Mouse (Mus musculus): ENCODE results near the gene Gbx2. TPM values are rescaled to one million over a fixed set of nuclear protein-coding genes. Genes with fewer than 3 reads are reported as not detected.

Gene Gbx2
- 1.0 TPM in 1 of 2 replicates, not detected in the other for total RNA-seq (2015; ENCODE audit: low replicate concordance)
- total RNA-seq (2017; ENCODE audit: low replicate concordance) = not detected in 2 replicates

DNA sequence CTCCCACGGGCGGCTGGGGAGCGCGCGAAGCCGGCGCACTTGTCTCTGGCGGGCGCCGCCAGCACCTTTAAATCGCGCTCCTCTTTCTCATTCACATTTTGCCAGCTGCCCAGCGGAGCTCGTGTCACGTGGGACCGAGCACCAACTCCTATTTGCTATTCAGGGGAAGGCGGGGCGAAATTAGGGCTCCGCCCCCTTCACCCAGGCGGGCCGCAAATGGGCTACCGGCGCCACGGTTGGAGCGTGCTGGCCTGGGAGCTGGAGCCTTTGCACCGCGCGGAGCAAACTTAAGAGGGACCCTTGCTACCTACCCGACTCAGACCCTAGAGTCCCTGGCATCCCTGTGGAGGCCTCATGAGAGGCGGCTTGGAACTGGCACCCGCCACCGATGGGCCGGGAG is at the start of gene Gbx2:
Gene Gbx2 (minus strand): TSS at position 60 of the 400 bp plus-strand sequence.
- no peak for ATAC-seq (replicated peaks; ENCODE audit: low FRiP score, poor library complexity, severe bottlenecking)

DNA sequence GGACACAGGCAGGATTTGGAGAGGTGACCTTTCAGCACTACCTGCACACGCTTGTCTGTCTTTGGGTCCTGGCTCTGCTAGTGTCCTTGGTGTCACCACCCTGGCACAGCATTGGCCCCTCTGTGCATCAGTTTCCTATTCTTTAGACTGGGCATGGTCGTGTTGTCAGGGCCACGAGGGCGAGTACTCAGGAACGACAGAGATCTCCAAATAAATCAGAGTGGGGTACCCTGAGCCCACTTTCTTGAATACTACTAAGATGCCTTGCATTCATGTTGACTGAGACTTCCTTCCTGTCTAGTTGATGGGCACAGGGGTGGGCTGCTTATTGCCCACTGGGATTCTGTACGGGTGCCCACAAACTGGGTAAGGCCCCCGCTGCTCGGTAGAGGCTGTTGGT is 46.3 kb upstream of the Gbx2 start:
- ATAC-seq (replicated peaks; ENCODE audit: low FRiP score, poor library complexity, severe bottlenecking) = no peak

GRCm38 (mm10) chr1:89976411-89976810 is 45.4 kb upstream of the Gbx2 start:
- no peak for ATAC-seq (replicated peaks; ENCODE audit: low FRiP score, poor library complexity, severe bottlenecking)

GRCm38 (mm10) chr1:89974541-89974940 is 43.6 kb upstream of the Gbx2 start:
- no peak for ATAC-seq (replicated peaks; ENCODE audit: low FRiP score, poor library complexity, severe bottlenecking)

DNA sequence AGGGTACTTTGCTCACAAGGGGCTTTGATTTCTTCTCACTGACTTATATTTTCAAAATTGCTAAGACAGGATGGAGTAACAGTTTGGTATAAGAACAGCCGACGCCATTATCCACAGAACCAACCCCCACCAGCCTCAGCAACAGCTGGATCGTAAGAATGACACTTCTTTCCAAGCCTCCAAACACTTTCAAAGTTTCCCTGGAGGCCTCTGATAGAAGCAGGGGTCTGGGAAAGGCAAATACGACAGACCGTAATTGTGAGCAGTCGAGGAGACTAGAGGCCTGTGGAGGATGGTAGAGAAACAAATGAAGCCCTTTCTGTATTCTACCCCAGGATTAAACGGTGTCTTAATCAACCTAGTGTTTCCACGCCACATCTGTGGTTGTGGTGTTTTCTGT is 40.9 kb upstream of the Gbx2 start:
- ATAC-seq (replicated peaks; ENCODE audit: low FRiP score, poor library complexity, severe bottlenecking) = no peak

- no peak for ATAC-seq (replicated peaks; ENCODE audit: low FRiP score, poor library complexity, severe bottlenecking)
Measured at GRCm38 (mm10) chr1:89969714-89970110, 38.7 kb upstream of the Gbx2 start.

DNA sequence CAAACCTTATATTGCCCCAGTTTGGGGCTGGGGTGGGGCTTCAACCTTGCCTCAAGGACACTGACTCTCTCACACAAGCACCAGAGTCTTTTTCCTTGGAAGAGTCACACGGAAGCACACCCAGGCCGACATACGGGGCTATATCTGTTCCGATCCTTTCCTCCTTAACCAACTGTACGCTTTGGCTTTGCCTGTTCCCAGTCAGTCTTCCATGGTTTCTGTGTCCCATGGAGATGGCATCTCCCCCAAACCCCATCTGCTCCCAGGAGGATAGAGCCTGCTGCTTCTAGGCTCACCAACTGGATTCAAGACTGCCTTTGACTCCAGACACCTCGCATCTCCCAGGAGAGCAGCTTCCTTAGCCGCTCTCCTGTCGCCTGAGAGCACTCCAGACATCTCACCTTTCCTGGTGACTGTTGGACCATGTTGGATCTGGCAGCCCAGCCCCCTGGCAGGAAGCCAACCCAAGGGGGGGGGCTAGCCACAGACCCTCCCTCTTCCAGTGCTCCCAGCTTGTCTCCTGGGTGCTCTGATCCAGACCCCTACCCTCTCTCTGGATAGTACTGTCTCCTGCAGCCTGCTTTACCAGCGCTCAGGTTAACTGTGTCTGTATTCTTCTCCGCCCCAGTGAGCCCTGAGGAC is 38.2 kb upstream of the Gbx2 start:
- no peak for ATAC-seq (replicated peaks; ENCODE audit: low FRiP score, poor library complexity, severe bottlenecking)

DNA sequence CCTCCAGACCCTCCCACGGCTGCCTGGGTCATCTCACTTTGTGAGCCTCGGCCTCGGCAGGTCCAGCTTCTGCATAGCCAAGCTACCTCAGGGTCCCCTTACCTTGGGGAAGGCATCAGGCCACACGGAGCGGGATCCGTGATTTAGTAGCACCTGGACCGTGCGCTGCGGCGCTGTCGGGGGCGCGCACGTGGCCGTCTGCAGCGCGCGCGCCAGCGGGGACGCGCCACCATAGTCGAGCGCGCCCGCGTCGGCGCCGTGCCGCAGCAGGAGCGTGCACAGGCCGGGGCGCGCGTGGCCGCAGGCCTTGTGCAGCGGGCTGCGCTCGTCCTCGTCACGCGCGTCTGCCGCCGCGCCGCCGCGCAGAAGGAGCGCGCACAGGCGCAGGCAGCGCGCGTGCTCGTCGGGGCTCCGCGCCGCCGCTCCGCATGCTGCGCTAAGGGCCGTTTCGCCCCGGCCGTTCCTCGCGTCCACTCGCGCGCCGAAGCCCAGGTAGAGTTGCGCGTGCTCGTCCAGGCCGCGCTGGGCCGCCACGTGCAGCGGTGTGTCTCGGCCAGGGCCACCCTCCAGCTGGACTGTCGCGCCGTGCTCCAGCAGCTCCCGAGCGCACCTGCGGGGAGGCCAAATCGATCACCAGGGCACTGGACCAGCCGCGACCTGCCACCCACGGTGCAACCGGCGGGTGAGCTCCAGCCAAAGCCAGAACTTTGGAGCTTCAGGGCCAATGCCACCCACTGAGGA is 37.3 kb upstream of the Gbx2 start:
- no peak for ATAC-seq (replicated peaks; ENCODE audit: low FRiP score, poor library complexity, severe bottlenecking)

- ATAC-seq (replicated peaks; ENCODE audit: low FRiP score, poor library complexity, severe bottlenecking) = no peak
Measured at GRCm38 (mm10) chr1:89967585-89967984, 36.6 kb upstream of the Gbx2 start.

GRCm38 (mm10) chr1:89964426-89964825 is 33.4 kb upstream of the Gbx2 start:
- no peak for ATAC-seq (replicated peaks; ENCODE audit: low FRiP score, poor library complexity, severe bottlenecking)

- no peak for ATAC-seq (replicated peaks; ENCODE audit: low FRiP score, poor library complexity, severe bottlenecking)
Measured at GRCm38 (mm10) chr1:89963296-89963695, 32.3 kb upstream of the Gbx2 start.

DNA sequence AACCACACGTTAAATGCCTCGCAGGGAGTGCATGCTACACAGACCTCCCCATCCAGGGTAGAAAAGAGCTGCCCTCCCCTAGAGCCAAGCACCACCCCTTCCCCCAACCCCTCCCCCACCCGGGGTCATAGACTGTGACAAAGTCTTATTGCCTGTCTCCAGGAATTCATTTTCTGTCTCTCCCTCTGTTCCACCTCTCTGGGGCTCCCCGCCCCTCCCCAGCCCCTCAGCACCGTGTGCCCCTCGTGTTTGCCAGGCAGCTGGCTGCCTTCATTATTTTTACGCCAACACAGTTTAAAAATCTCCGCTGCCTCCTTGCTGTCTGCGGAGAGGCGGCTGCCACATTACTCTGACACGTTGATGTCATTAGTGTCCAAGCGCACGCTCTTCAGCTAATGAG is 31.1 kb upstream of the Gbx2 start:
- ATAC-seq (replicated peaks; ENCODE audit: low FRiP score, poor library complexity, severe bottlenecking) = no peak

GRCm38 (mm10) chr1:89959393-89959792 is 28.4 kb upstream of the Gbx2 start:
- no peak for ATAC-seq (replicated peaks; ENCODE audit: low FRiP score, poor library complexity, severe bottlenecking)

- no peak; the same call in 1 of the 2 replicates for ATAC-seq (replicated peaks; ENCODE audit: low FRiP score, poor library complexity, severe bottlenecking)
Measured at GRCm38 (mm10) chr1:89943202-89943601, 12.2 kb upstream of the Gbx2 start.

GRCm38 (mm10) chr1:89942395-89942976 is 11.5 kb upstream of the Gbx2 start:
- ATAC-seq (replicated peaks; ENCODE audit: low FRiP score, poor library complexity, severe bottlenecking) = no peak

GRCm38 (mm10) chr1:89941701-89942381 is 10.9 kb upstream of the Gbx2 start:
- ATAC-seq (replicated peaks; ENCODE audit: low FRiP score, poor library complexity, severe bottlenecking) = no peak

DNA sequence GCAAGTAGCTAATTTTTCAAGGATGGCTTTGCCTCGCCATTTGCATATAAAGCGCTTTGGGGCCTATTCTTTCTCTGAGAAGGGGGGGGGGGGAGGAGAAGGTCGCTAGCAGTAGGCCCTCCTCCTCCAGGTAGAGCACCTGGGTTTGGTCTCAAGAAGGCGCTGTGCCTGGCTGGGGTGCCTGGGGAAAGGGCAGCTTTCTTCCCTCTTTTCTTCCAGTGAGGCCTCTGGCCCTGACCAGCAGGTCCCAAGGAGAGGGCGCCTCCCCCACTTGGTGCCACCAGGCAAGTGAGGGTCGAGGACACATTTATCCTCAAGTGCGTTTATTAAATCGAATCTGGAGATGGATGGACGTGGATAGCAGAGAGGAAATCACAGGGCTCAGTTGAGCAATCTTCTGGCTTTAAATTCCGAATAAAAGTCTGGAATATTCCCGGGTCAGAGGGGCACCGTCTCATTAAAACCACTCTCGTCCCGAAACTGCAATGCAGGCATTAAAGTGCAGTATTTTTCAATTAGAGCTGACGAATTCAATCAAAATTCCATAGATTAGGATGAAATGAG is 10.1 kb upstream of the Gbx2 start:
- ATAC-seq (replicated peaks; ENCODE audit: low FRiP score, poor library complexity, severe bottlenecking) = no peak

DNA sequence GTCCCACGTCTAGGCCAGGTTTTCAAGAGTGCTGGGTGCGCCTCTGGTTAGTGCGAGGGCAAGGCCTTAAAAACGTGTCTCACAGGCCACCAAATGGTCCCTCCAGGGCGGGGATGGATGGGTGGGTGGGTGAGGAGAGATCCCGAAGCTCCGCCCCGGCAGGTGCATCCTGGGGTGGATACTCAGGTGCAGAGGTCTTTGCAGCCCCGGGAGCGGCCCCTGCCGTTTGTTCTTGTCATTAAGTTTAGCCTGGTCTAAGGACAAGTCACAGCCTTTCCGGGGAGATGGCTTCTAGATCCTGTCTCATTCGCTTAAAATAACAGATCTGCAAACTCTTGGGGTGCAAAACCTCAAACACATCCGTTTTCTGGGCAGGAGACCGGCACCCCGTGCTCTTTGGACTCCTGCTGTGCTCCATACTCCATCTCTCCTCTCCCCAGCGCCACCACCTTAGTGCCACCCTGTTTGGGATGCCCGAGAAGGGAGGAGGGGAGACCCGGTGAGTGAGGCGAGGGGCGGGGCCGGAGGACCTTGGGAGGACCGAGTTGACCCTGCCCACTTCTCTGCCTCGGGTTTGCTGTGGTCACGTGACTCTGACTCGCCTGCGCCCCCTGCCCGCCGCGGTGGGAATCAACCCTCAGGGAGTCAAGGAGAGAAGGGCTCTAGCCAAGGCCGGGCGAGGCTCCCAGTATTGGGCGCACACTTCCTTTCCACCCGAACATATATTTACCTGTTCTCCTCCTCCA is 9.2 kb upstream of the Gbx2 start:
- peak; percentile 35; the same call in 1 of the 2 replicates for ATAC-seq (replicated peaks; ENCODE audit: low FRiP score, poor library complexity, severe bottlenecking)

DNA sequence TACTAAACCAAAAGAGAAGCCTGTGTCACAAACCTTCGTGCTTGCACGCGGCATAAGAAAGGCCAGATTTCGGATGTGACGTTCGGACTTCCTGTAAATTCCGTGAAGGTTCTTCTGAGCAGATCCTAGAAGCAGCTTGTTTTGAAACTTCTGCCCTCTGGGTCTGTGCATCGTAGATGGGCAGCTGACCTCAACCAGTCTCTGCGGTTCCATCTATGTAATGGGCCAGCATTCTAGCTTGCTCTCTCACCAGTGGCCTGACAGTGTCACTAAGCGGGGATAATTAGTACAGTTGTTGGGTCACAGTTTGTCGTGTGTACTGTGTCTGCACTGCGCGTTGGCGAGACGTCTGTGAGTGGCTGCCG is 8.6 kb upstream of the Gbx2 start:
- no peak for ATAC-seq (replicated peaks; ENCODE audit: low FRiP score, poor library complexity, severe bottlenecking)
